Mouse (Mus musculus) T-helper 17 cell (primary cell): ENCODE data around the gene Rheb.

Experiments
- in situ Hi-C, 2 experiments: fragments of 300-600 bp; cut with MboI, MseI; formaldehyde crosslinking; loops; 1 replicate in 1 of 2; 2 replicates in 1 of 2; pipeline ENCODE4 v1.15.1; 2025; ENCODE audit warnings: high pct_unique_total_duplicates in 2 of 2

Rheb gene

DNA sequence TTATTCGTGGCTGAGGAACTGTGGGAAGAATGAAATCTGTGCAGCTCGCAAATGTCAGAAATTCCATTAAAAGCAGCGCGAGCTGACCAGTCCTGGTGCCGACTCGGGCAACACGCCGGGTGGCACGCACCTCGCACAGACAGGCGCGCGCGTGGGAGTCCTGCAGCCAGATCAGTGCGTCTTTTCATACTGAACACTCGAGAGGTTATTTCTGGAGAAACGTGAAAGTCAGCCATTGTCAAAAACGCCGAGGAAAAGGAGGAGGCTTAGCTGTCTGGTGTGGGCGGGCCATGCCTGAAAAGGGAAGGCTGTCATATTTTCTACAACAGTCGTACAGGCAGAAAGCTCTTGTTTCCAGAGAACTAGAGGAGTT is 665 bp upstream of the Rheb start:
- in situ Hi-C loops, result loop anchor here in 1 of 2 experiments (25.0 kb wide), 1 partner anchor 1406 kb away; the partner anchor contains the start of gene Kmt2e

DNA sequence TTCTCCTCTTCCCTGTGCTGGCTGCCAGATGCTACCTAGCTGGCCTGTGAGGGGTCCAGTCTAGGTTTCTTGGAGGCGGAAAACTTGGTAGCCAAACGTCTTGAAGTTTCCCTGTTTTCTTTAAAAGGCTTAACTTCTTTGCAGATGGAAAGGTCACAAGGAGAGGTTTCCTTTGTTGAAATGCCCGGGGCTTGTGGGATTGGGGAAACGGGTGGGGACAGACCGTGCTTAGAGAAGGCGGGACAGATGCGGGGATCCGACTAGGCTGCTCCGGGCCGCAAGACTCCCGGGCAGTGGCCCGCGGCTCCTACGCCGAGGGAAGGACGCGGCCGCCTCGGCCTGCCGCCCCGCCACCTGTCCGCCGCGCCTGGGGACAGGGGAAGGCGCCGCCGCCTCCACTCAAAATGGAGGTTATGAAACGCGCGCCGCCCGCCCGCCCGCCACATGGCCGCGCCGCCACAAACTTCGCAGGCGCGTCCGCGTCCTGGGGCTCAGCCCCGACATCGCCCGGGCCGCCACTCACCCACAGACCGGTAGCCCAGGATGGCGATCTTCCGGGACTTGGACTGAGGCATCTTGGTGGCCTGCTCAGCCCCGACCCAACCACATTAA is 656 bp downstream of the Rheb start:
- in situ Hi-C loops, result loop anchor here in 1 of 2 experiments (25.0 kb wide), 1 partner anchor 1404 kb away; the partner anchor contains the start of gene Kmt2e

DNA sequence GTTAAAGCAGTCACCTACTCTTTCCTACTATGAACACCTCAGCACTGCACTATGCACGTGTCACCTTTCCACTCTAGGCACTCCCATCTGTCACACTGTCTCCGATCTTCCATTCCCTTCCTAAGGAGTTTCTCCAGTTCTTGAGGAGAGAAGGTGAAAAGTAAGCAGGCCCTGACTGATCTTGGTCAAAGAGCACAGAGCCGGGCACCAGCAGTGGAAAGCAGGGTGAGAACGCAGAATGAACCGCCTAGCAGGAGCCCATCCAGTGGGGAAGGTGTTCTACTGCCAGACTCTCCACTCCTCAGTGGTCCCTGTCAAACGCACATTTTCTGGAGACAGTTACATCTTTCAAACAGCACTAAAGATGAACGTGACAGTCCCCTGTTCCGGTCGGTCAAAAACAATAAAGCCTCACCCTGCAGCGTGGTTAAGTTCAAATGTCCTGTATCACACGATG is 1.4 kb downstream of the Rheb start:
- in situ Hi-C loops, result loop anchor here in 1 of 2 experiments (25.0 kb wide), 1 partner anchor 1404 kb away; the partner anchor contains the start of gene Kmt2e

DNA sequence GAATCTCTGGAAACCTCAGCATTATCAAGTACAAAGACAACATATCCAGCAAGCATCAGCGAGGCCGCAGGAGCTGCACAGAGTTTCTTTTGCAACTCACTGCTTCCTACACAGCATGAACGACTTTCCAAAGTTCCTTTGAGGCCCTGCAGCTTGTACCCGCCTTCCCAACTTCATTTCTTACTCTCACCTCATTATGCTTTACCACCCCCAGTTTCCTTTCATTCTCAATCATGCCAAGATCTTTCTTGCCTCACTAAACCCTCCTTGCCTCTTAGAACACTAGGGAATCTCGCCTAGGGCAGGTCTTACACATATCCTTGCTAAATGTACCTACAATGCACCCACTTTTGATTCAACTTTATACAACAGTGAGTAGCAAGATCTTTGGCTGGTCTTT is 7.9 kb downstream of the Rheb start:
- in situ Hi-C loops, result loop anchor here (5.0 to 25.0 kb wide), 2 partner anchors 82 to 1397 kb away; partner anchors contain the start of gene Kmt2e (in 1 of the 2)

DNA sequence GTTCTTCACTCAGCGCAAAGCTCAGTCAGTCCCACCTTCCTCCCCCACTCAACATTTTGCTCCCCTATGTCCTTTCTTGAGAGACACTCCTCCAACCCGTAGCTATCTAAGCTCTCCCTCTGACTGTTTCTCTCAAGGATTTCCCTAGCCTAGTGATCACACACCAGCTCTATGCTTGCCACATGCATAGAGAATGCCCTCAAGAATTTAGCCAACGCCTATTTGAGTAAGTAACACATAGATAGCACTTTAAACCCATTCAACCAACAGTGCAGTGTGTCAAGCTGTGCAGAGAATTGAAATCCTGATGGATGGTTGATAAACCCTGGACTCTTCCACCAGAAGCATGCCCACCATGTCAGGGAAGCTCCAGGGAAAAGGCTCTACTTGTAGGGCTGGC is 10.5 kb downstream of the Rheb start:
- in situ Hi-C loops, result loop anchor here (5.0 to 25.0 kb wide), 2 partner anchors 80 to 1395 kb away; partner anchors contain the start of gene Kmt2e (in 1 of the 2)

DNA sequence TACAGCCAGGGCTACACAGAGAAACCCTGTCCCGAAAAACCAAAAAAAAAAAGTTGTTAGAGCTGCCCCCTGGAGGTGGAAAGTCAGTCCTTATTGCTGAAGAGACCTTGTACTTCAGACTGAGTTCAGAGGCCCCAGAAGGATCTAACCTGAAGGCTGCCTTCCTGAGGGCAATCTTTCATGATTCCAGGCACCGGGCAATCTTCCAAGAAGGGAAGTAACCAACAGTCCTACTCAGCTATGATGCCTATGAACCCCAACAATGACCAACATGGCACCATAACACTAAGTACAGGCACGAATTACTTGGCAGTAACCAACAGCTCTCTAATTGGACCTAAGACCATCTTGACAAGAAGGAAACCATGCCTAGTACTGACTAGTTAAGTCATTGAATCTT is 14.0 kb downstream of the Rheb start:
- in situ Hi-C loops, result loop anchor here in 1 of 2 experiments (10.0 to 25.0 kb wide), 2 partner anchors 666 to 1391 kb away; partner anchors contain the start of genes Kmt2c and Kmt2e

DNA sequence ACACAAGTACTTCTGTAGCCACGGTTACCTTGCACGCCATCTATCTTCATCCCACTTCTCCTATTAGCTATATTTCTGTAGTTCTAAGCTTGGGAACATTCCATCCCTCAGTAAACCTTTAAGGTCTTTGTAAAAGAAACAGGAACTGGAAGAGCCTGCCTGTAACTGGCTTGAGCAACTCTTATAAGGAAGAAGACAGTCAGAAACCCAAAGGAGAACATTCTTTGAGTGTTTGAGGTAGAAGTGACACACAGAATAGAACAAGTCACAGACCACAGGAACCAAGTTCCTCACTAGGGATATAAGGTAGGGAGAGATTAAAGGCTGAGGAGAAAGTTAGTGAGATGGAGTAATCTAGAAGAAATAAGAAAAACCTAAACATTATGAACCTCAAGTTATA is 15.3 kb downstream of the Rheb start:
- in situ Hi-C loops, result loop anchor here in 1 of 2 experiments (10.0 to 25.0 kb wide), 2 partner anchors 668 to 1390 kb away; partner anchors contain the start of genes Kmt2c and Kmt2e

DNA sequence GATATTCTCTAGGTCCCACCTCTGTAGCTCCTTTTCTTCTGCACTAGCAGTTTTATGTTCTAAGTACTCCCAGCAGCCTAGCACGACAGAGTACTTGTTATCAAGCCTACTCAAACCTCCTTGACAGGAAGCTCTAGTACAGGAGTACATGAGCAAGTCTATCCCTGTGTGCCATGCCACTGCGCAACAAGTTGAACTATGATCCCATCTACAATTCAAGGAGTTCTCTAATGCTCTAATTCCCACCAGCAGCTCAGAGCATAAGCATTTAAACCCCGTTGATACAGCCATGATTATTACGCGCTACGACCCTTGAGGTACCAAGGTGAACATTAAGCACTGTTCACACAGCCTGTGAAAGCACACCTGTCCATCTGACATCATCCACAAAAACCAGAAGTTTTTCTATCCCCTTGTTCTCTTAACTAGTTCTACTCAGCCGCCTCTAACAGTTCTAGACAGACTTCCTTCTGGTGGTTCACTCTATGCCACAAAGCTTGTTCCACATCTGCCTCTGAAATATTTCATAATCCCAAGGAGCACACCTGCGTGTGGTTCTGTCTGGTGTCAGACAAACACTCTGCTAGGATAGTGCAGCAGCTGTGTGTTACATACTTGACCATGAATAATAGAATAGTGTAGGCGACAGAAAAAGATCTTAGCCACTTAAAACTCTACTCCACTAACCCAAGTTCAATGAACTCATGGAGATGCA is 16.2 kb downstream of the Rheb start:
- in situ Hi-C loops, result loop anchor here in 1 of 2 experiments (10.0 to 25.0 kb wide), 2 partner anchors 669 to 1389 kb away; partner anchors contain the start of genes Kmt2c and Kmt2e

DNA sequence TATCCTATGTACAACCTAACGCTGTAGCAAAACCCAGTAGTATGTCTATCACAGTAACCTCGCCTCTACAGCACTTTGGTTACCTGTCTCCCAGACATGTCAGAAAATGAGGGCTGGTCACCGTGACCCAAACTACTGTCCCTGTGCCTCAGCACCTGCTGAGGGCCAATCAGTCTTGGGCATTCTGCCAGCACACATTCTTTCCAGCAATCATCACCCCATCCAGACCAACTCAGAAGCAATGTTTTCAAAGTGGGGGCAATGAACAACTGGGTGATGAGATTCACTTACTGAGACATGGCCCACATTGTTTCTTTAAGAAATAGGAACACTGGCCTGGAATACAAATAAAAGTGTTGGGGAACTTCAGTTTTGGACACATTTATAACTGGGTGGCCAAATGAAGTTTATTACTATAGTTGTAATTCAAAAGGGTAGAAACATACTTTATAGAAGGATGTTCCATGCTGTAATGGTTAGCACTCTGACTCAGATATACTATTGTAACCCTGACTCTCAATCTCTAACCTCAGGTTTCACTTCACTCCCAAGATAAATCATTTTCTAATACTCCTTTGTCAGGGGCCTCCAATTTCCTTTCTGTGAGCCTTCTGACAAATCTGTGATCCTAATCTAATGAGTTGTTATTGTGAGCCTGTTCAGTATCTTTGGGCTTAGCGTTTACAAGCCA is 16.9 kb downstream of the Rheb start:
- in situ Hi-C loops, result loop anchor here in 1 of 2 experiments (10.0 to 25.0 kb wide), 2 partner anchors 669 to 1388 kb away; partner anchors contain the start of genes Kmt2c and Kmt2e

DNA sequence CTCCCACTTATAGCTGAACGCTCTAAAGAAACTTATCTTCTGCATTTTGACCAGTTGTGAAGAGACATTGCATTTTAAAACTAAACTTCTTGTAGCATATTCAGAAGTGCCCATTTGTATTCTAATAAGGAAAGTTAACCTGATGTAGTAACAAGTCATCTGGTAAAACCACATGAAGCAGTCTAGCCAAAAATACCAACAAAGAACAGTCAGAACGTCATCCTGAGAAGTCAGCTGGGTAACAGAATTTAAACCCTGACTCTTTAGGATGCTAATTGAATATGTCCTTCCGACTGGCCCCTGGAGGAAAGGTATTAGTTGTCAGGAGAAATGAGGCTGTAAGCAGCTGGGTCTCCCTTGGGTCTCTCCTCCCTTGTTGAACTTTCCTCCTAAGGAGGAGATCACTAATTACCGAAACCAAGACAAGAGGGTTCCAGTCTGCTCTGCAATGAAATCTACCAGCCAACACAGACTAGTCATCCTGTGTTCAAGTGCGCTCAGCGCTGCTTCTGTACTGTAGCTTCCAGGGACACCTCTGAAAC is 18.5 kb downstream of the Rheb start:
- in situ Hi-C loops, result loop anchor here in 1 of 2 experiments (10.0 kb wide), 1 partner anchor 671 kb away; the partner anchor contains the start of gene Kmt2c

DNA sequence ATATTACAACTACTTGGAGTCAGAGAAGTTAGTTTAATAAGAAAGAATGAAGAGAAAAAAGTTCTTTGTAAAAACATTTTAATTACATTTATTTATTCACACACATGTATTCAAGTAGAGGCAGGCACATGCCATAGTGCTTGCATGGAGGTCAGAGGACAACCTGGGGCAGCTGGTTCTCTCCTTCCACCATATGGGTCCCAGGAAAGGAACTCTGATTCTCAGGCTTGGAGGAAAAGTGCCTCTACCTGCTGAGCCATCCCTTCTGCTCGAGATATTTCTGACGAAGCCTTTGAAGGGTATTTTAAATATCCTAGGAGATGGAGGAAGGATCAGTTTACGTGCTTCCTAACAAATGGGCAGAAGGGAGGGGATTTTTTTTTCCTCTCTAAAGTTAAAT is 19.6 kb downstream of the Rheb start:
- in situ Hi-C loops, result loop anchor here in 1 of 2 experiments (10.0 kb wide), 1 partner anchor 672 kb away; the partner anchor contains the start of gene Kmt2c

DNA sequence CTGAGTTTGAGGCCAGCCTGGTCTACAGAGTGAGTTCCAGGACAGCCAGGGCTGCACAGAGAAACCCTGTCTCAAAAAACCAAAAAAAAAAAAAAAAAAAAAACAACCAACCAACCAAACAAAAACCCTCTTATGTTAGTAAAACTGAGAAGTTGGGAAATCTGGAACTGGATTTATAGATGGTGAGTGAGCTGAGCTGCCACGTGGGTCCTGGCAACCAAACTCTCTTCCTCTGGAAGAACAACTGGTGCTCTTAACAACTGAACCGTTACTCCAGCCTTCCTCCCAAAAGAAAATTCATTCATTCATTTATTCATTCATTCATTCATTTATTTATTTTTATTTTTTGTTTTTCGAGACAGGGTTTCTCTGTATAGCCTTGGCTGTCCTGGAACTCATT is 20.2 kb downstream of the Rheb start:
- in situ Hi-C loops, result loop anchor here in 1 of 2 experiments (10.0 kb wide), 1 partner anchor 673 kb away; the partner anchor contains the start of gene Kmt2c

DNA sequence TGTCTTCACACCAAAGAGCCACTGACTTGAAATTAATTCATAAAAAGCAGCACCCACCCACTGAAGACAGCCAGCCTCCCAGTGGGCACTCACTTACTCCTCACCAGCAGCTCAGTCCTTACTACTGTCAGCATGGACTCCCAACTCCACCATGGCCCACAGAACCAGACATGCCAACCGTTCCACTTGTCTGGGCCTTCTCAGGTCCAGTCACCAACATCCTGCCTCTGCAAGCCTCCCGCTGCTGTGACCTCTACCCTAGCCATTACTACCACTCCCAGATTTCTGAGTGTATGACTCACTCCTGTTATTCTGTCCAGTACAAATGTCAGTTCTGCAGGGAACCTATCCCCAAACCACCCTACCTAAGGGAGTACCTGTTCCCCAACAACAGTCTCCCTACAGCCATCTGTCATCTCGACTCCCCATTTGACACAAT is 21.0 kb downstream of the Rheb start:
- in situ Hi-C loops, result loop anchor here in 1 of 2 experiments (10.0 kb wide), 1 partner anchor 673 kb away; the partner anchor contains the start of gene Kmt2c

DNA sequence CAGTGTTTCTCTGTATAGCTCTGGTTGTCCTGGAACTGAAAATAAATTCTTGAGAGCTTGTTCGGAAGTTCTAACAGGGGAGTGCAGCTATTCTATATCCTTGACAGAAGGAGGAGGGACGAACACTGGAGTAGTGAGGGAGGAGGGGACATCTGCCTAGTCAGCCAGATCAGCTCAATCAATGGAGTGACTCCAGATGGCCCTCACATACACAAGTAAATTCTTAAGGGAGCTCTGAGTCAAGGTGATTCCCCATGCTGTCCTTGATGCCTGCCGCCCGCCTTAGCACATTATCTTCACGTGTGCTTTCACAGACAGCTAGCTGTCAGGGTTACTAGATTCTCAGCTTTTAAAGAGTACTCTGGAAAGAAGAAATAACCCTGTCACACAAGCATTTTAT is 21.8 kb downstream of the Rheb start:
- in situ Hi-C loops, result loop anchor here in 1 of 2 experiments (10.0 kb wide), 1 partner anchor 674 kb away; the partner anchor contains the start of gene Kmt2c

DNA sequence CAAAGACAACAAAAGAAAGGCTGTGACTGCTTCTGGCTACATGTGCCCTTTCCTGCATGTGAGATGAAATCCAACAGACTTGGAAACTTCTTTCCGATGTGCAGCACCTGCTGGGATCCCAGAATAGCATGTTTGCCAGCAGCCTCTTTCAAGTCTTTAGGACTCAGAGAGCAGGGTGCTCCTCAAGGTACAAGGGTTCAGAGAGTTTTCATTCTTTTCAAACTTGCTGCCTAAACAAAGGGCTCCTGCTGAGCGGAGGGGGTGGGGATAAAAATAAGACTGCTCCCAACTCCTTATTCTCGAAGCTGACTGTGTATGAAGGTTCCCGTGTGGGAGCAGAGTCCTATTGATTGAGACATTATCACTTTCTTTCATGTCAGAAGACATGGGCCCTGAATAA is 25.2 kb downstream of the Rheb start:
- in situ Hi-C loops, result loop anchor here in 1 of 2 experiments (10.0 kb wide), 1 partner anchor 122 kb away; no protein-coding TSS in a partner anchor

DNA sequence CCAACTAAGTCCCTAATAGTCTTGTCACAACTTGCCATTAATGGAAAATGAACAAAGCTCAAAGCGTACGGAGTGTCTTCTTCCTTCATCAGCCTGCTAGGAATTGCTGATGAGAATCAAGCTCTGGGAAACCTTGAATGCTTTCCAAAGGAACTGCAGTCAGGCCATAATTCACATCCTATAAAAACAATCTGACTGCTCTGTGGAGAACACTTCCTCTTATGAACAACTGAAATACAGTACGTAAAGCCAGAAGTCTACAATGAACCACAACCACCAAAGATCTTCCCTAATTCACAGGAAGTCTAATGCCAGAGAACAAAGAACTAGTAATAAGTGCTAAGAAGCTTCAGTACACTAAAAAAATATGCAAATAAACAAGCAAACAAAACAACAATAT is 28.5 kb downstream of the Rheb start:
- in situ Hi-C loops, result loop anchor here in 1 of 2 experiments (10.0 kb wide), 1 partner anchor 119 kb away; no protein-coding TSS in a partner anchor

DNA sequence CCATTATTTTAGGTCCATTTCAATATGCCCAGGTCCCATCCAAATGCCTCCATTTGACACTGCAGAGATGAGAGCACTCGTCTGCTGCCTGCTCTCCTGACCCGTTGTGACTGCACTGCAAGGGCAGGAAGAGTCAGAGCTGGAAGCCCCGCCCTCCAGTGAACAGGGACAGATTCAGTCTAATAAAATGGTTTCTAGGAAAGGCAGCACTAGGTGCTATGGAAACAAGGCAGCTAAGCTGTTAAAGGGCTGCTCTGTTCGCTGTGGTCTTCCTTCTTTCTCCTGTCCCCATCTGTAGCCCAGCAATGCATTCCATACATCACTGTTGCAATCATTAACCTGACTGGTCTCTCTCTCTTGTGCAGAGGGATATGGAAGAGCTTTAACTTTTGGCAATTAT is 29.4 kb downstream of the Rheb start:
- in situ Hi-C loops, result loop anchor here in 1 of 2 experiments (10.0 kb wide), 1 partner anchor 118 kb away; no protein-coding TSS in a partner anchor

DNA sequence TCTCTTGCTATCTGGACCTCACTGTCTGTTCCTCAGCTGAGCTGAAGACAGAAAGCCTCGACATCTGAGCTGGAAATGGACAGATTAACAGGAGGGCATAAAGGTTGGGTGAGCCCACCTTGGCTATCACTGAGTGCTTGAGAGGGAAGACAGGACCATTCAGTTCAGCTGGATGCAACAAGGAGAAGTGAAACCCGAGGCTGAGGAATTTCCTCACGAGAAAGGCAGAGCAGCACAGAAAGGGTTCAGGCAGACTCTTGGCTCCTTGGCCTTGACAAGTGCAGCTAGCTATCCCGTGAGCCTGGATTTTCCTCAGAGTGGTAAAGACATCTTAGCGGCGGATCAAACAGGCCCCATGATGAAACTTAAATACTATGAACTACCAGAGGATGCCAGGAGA is 37.2 kb downstream of the Rheb start:
- in situ Hi-C loops, result no loop called here

DNA sequence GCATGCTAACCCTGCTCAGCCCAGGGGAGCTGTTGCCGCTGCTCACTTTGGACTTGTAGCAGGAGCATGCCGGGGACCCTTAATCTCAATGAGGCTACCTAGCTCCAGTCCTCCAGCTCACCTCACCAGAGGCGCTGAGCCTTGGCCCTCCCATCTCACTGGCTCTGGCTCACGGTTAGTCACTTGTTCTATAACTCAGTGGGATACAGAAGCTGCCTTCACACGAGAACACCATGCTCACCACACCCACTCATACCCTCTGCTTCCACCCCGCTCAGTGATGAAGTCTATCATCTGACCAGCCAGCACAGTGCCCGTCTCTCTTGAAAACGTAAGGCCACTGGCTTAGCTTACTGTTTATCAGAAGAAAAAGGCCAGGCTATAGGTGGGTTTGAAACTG is 37.8 kb downstream of the Rheb start:
- in situ Hi-C loops, result no loop called here

DNA sequence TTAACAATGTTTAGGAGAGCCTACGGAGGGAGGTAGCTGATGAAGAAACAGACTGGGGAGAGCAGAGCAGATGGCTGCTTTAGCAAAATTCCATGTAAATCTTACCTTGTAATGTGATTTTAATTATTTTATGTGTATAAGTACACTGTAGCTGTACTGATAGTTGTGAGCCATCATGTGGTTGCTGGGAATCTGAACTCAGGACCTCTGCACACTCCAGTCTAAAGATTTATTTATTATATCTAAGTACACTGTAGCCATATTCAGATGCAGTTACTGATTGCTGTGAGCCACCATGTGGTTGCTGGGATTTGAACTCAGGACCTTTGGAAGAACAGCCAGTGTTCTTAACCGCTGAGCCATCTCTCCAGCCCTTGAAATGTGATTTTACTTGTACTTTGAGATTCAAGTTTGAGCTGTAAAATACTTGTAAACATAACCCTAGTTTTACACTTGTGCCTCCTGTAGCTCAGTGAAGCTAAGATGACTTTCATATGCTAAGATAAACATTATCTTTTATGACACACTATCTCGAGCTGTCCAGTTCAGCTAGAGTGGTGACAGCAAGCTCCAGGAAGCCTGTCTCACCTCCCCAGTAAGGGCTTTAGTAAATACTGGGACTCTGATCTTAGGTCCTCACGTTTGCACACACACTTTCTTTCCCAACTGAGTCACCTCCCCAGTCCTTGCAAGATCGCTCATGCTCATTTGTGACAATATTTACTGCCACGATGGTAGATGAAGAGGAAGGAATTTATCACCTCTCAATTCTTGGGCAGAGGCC is 40.4 kb downstream of the Rheb start:
- in situ Hi-C loops, result no loop called here
